Mouse (Mus musculus): ENCODE data around the gene Gm10097. TPM values are rescaled to one million over a fixed set of nuclear protein-coding genes. Genes with fewer than 3 reads are reported as not detected.

Gm10097 gene
- 0.13 TPM in 1 of 2 replicates, not detected in the other for polyA plus RNA-seq (2015; fragmentation: Nextera tagmentation; extraction: Ambion mirVana)

DNA sequence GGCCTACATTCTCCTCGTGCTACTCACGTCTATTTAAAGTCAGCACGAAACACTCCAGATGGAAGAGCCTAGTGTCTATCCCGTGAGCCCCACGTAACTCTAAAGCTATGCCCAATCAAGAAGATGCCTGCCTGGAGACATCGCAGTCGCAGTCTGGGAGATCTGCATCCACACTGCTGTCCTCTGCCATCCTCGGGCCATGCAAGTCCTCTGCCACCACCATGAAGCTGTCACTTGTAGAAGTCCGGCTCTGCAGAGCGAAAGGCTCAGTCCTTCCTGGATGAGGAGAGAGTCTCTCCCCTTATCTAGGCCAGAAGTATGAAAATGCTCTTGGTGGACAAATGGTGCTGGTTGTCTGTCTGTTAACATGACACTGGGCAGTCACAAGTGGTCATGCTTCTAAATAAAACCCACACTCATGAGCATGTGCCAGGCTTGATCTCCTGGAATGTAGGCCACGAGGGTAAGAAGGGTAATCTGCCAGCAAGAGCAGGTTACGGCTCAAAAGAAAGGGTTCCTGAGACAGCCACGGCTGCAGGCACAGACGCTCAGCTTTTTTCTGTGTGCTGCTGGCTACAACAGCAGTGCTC lies at the start of gene Gm10097:
Gene Gm10097 (plus strand): TSS at position 517 of the 590 bp plus-strand sequence.
- no peaks in the 10 kb centered on the region for H3K36me3 ChIP-seq (ENCODE audit: control insufficient read depth, insufficient read depth, low read length)
- ATAC-seq (ENCODE audit: insufficient read depth, low FRiP score), result no peak
- H3K27me3 ChIP-seq (ENCODE audit: control insufficient read depth, insufficient read depth, low read length), result no peaks in the 10 kb centered on the region
- no peak within 1 kb of the TSS for H3K27ac ChIP-seq (ENCODE audit: low read length)
- no peak within 1 kb of the TSS for H3K4me2 ChIP-seq (ENCODE audit: low read depth, low read length)
- 83% methylated on average over 14 of the region's 14 CpGs for WGBS
- H3K9me3 ChIP-seq (replicated peaks; ENCODE audit: control insufficient read depth, low read length), result no peaks in the 10 kb centered on the region
- no peak within 1 kb of the TSS for H3K4me3 ChIP-seq (replicated peaks; ENCODE audit: low read length)
- H3K4me1 ChIP-seq (ENCODE audit: control insufficient read depth, insufficient read depth, low read length), result no peaks in the 10 kb centered on the region
- H3K9ac ChIP-seq (ENCODE audit: low read length), result no peak within 1 kb of the TSS

DNA sequence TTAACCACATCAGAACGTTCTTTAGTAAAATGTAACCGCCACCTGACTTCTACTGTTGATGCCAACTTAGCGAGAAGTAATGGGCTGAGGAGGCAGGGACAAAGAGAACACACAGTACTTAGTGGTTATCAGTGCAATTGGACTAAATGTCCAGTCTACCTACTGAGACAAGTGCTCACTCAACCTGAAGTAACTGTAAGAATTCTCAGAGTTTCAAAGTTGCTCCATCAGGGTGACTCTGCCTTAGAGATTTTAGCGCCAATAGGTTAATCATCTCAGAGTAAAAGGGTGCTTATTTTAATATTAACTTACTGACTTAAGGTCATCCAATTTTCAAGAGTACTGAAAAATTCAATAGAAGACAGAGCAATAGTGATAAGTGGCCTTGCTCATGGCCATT lies 43.1 kb upstream of the Gm10097 start:
- no peaks in the 10 kb centered on the region for H3K36me3 ChIP-seq (ENCODE audit: control insufficient read depth, insufficient read depth, low read length)
- H3K4me1 ChIP-seq (ENCODE audit: control insufficient read depth, insufficient read depth, low read length), result no peaks in the 10 kb centered on the region
- no peak overlapping the region for H3K27ac ChIP-seq (ENCODE audit: low read length)
- no peak overlapping the region for H3K4me3 ChIP-seq (replicated peaks; ENCODE audit: low read length)
- no peak overlapping the region for H3K9ac ChIP-seq (ENCODE audit: low read length)
- H3K27me3 ChIP-seq (ENCODE audit: control insufficient read depth, insufficient read depth, low read length), result no peaks in the 10 kb centered on the region
- H3K4me2 ChIP-seq (ENCODE audit: low read depth, low read length), result no peak overlapping the region
- no peaks in the 10 kb centered on the region for H3K9me3 ChIP-seq (replicated peaks; ENCODE audit: control insufficient read depth, low read length)
- WGBS, result 96% methylated on average over 4 of the region's 4 CpGs
- no peak for ATAC-seq (ENCODE audit: insufficient read depth, low FRiP score)

DNA sequence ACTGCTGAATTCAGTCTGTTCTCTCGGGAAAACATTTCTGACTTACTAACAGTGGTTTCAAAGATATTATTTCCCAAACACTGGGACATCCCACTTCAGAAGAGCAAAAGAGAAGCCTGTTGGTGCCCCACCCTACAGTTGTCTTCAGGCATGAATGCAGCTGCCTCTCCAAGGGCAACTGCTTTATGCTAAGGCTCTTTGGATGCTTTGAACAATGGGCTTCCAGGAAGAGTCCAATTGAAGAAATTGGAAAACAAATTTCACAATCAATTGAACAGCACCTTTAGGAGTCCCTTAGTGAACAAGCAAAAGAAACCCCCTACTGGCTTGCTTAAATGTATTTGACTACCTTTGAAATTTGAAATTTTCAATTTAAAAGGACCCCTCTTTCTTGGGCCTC lies 41.8 kb upstream of the Gm10097 start:
- no peak for ATAC-seq (ENCODE audit: insufficient read depth, low FRiP score)
- H3K4me2 ChIP-seq (ENCODE audit: low read depth, low read length), result no peak overlapping the region
- no peak overlapping the region for H3K27ac ChIP-seq (ENCODE audit: low read length)
- no peak overlapping the region for H3K4me3 ChIP-seq (replicated peaks; ENCODE audit: low read length)
- no peaks in the 10 kb centered on the region for H3K36me3 ChIP-seq (ENCODE audit: control insufficient read depth, insufficient read depth, low read length)
- no peaks in the 10 kb centered on the region for H3K27me3 ChIP-seq (ENCODE audit: control insufficient read depth, insufficient read depth, low read length)
- H3K9ac ChIP-seq (ENCODE audit: low read length), result no peak overlapping the region
- no peaks in the 10 kb centered on the region for H3K9me3 ChIP-seq (replicated peaks; ENCODE audit: control insufficient read depth, low read length)
- no peaks in the 10 kb centered on the region for H3K4me1 ChIP-seq (ENCODE audit: control insufficient read depth, insufficient read depth, low read length)
- 93% methylated on average over 1 of the region's 1 CpGs for WGBS

DNA sequence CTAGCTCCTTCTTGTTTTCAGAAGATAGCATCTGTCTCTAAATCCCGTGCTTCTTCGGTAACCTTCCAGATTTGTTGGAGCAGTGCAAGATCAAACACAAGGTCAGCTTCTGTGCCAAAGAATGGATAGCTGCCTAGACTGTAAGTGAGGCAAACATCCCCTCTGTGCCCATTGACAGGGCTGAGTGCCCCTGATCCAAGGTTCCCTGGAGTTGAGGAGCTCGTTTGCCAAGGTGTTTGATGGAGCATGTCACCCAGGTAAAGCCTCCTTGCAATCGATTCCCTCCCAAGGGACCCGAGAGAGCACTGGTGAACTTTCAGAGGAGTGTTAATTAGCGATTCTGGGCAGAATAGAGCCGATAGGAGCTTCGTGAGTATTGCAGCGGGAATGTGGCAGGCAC lies 40.7 kb upstream of the Gm10097 start:
- no peak overlapping the region for H3K27ac ChIP-seq (ENCODE audit: low read length)
- no peak for ATAC-seq (ENCODE audit: insufficient read depth, low FRiP score)

DNA sequence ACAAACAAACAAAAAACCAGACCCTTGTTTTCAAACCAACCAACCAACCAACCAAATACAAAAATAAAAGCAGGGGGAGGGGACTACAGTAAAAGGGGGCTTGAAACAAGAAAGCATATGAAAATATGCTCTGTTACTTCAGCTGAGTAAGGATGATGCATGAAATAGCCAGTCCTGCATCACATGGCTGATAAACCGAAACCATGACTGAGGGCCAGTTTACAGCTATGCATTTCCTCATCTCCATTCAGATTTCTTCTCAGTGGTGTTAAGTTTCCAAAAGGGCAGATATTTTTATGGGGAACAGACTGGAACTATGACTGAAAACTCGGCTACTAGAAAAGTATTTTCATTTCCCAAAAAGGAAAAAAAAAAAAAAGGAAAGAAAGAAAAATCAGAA lies 39.8 kb upstream of the Gm10097 start:
- Histone ChIP-seq H3K4me2 (ENCODE audit: low read depth, low read length) (no peak overlapping the region), H3K9ac (ENCODE audit: low read length) (no peak overlapping the region), H3K4me1 (ENCODE audit: control insufficient read depth, insufficient read depth, low read length) (no peaks in the 10 kb centered on the region), H3K4me3 (replicated peaks; ENCODE audit: low read length) (no peak overlapping the region), H3K27me3 (ENCODE audit: control insufficient read depth, insufficient read depth, low read length) (no peaks in the 10 kb centered on the region), H3K27ac (ENCODE audit: low read length) (no peak overlapping the region), H3K9me3 (replicated peaks; ENCODE audit: control insufficient read depth, low read length) (no peaks in the 10 kb centered on the region), H3K36me3 (ENCODE audit: control insufficient read depth, insufficient read depth, low read length) (no peaks in the 10 kb centered on the region)
- ATAC-seq (ENCODE audit: insufficient read depth, low FRiP score), result no peak
- 82% methylated on average over 2 of the region's 2 CpGs for WGBS

More for the DNA sequence above, 40.7 kb upstream of the Gm10097 start:
- H3K9ac ChIP-seq (ENCODE audit: low read length), result no peak overlapping the region
- H3K4me2 ChIP-seq (ENCODE audit: low read depth, low read length), result no peak overlapping the region
- no peaks in the 10 kb centered on the region for H3K4me1 ChIP-seq (ENCODE audit: control insufficient read depth, insufficient read depth, low read length)
- no peaks in the 10 kb centered on the region for H3K27me3 ChIP-seq (ENCODE audit: control insufficient read depth, insufficient read depth, low read length)
- no peaks in the 10 kb centered on the region for H3K36me3 ChIP-seq (ENCODE audit: control insufficient read depth, insufficient read depth, low read length)
- H3K9me3 ChIP-seq (replicated peaks; ENCODE audit: control insufficient read depth, low read length), result no peaks in the 10 kb centered on the region
- no peak overlapping the region for H3K4me3 ChIP-seq (replicated peaks; ENCODE audit: low read length)
- 84% methylated on average over 9 of the region's 9 CpGs for whole genome bisulfite sequencing

DNA sequence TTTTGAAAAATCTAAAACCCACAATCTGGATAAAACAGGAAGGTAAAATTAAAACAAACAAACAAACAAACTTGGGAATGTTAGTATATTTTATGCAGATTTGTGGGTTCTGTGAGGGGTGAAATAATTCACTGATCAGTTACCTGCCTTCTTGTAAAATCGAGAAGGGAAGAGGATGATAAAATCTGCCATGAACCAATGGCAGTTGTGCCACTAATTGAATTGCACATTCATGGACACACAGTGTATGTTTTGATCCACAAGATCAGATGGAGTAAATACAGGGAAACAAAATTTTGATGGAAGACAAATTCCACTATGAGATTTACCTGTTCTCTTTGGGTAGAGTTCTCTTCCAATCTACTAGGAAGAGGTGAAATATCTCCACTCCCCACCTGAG lies 39.1 kb upstream of the Gm10097 start:
- Histone ChIP-seq H3K9ac (ENCODE audit: low read length) (no peak overlapping the region), H3K27me3 (ENCODE audit: control insufficient read depth, insufficient read depth, low read length) (no peaks in the 10 kb centered on the region), H3K4me3 (replicated peaks; ENCODE audit: low read length) (no peak overlapping the region), H3K4me1 (ENCODE audit: control insufficient read depth, insufficient read depth, low read length) (no peaks in the 10 kb centered on the region), H3K27ac (ENCODE audit: low read length) (no peak overlapping the region), H3K4me2 (ENCODE audit: low read depth, low read length) (no peak overlapping the region), H3K9me3 (replicated peaks; ENCODE audit: control insufficient read depth, low read length) (no peaks in the 10 kb centered on the region), H3K36me3 (ENCODE audit: control insufficient read depth, insufficient read depth, low read length) (no peaks in the 10 kb centered on the region)
- ATAC-seq (ENCODE audit: insufficient read depth, low FRiP score), result no peak
- 88% methylated on average over 1 of the region's 1 CpGs for WGBS

DNA sequence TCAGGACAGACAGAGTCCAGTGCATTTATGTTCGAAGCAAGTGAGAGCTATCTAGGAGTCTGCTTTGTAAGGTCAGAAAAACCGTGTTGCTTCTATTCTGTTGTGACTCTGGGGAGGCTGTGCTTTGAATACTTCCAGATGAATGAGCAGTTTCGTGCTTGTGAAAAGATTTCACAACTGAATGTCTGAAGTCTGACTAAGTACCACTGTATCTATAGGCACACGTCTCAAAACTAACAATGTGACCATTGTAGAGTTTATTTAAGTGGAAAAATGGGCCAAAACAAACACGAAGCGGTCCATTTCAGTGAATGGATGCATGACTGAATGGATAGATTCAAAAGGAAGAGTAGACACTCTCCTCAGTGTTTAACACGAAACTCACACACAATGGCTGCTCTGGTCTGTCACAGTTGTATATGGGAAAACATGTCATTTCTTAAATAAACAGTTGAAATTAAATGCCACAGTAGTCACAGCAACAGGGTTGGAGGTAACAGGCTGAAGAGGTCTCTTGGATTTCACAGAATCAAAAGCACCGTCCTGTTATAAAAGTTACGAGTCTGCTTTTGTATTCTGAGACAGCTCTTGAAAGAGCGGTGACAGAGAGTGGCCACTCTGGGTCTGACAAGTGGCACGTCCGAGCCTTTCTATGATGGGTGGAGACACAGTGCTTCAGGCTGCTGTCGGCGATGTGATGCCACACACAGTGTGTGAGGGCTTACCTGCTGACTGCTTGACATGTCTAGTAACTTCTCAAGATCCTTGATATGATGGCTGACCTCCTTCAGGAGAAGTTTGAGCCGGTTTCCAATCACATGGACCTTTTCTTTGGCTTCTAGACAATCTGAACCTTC lies 36.6 kb upstream of the Gm10097 start:
- Histone ChIP-seq H3K4me1 (ENCODE audit: control insufficient read depth, insufficient read depth, low read length) (no peaks in the 10 kb centered on the region), H3K9me3 (replicated peaks; ENCODE audit: control insufficient read depth, low read length) (no peaks in the 10 kb centered on the region), H3K4me3 (replicated peaks; ENCODE audit: low read length) (no peak overlapping the region), H3K9ac (ENCODE audit: low read length) (no peak overlapping the region), H3K27me3 (ENCODE audit: control insufficient read depth, insufficient read depth, low read length) (no peaks in the 10 kb centered on the region), H3K36me3 (ENCODE audit: control insufficient read depth, insufficient read depth, low read length) (no peaks in the 10 kb centered on the region), H3K27ac (ENCODE audit: low read length) (no peak overlapping the region), H3K4me2 (ENCODE audit: low read depth, low read length) (no peak overlapping the region)
- ATAC-seq (ENCODE audit: insufficient read depth, low FRiP score), result no peak
- 80% methylated on average over 15 of the region's 15 CpGs for WGBS

DNA sequence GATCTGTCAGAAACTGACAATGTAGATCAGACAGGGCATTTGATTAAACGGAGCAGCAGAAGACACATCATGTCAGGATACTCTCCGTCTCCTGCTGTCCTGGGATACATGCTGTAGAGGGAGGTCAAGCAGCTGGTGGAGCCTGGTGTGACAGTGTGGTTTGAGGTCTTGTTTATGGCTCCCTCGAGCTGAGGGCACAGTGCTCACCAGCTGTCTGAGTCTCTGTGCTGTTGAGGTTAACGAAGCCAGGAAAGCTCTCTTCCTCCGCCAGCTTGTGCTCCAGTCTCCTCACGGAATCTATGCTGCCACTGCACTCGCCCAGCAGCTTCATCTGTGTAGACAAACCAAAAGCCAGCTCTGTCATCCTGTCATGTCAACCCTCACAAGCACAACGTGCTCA lies 27.7 kb upstream of the Gm10097 start:
- Histone ChIP-seq H3K4me3 (replicated peaks; ENCODE audit: low read length) (no peak overlapping the region), H3K4me1 (ENCODE audit: control insufficient read depth, insufficient read depth, low read length) (no peaks in the 10 kb centered on the region), H3K27ac (ENCODE audit: low read length) (no peak overlapping the region), H3K9me3 (replicated peaks; ENCODE audit: control insufficient read depth, low read length) (no peaks in the 10 kb centered on the region), H3K36me3 (ENCODE audit: control insufficient read depth, insufficient read depth, low read length) (peaks cover 14% of the 10 kb centered on the region), H3K4me2 (ENCODE audit: low read depth, low read length) (no peak overlapping the region), H3K9ac (ENCODE audit: low read length) (no peak overlapping the region), H3K27me3 (ENCODE audit: control insufficient read depth, insufficient read depth, low read length) (no peaks in the 10 kb centered on the region)
- WGBS, result 68% methylated on average over 8 of the region's 8 CpGs
- ATAC-seq (ENCODE audit: insufficient read depth, low FRiP score), result no peak

DNA sequence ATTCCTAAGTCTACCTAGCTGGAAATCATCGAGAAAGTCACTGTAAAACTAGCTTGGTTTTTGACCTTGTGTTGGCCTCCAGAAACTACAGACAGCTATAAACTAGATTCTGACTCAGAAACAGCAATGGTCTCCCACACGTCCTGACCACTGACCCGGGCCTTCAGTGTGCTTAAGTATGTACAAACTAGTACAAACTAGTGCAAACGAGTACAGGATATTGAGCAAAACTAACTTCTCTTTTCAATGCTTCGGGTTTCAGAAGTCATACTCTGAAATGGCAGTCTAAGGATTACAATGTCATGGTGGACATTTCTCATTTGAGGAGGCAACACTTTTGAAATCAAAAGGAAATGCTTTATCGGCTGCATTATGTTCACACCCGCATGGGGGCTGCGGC lies 24.5 kb upstream of the Gm10097 start:
- Histone ChIP-seq H3K36me3 (ENCODE audit: control insufficient read depth, insufficient read depth, low read length) (peaks cover 14% of the 10 kb centered on the region), H3K4me3 (replicated peaks; ENCODE audit: low read length) (no peak overlapping the region)
- no peak for ATAC-seq (ENCODE audit: insufficient read depth, low FRiP score)

More for the DNA sequence above, 24.5 kb upstream of the Gm10097 start:
- H3K9ac ChIP-seq (ENCODE audit: low read length), result no peak overlapping the region
- no peaks in the 10 kb centered on the region for H3K4me1 ChIP-seq (ENCODE audit: control insufficient read depth, insufficient read depth, low read length)
- H3K27ac ChIP-seq (ENCODE audit: low read length), result no peak overlapping the region
- no peaks in the 10 kb centered on the region for H3K27me3 ChIP-seq (ENCODE audit: control insufficient read depth, insufficient read depth, low read length)
- 81% methylated on average over 8 of the region's 8 CpGs for WGBS
- no peaks in the 10 kb centered on the region for H3K9me3 ChIP-seq (replicated peaks; ENCODE audit: control insufficient read depth, low read length)
- H3K4me2 ChIP-seq (ENCODE audit: low read depth, low read length), result no peak overlapping the region

Measured in stomach, embryonic 16.5 days (tissue).